Mouse (Mus musculus): ENCODE data around the gene Vmn1r118.
"Not testable (repeated sequence)": the region's sequence is repeated elsewhere in the genome, so short reads cannot be mapped to it uniquely, and the experiment has no call there.

The Vmn1r118 gene

GRCm38 (mm10) chr7:20912247-20912646 lies at the start of gene Vmn1r118:
Gene Vmn1r118, minus strand, starts transcription at chr7:20912347.
- not testable (repeated sequence) for DNase-seq

- not testable (repeated sequence) for DNase-seq
These were observed 28.1 kb downstream of the Vmn1r118 start, which contains the start of gene Vmn1r117 for GRCm38 (mm10) chr7:20884021-20884420. Gene Vmn1r117, minus strand, starts transcription at chr7:20884121.

GRCm38 (mm10) chr7:20871956-20872355 lies 40.2 kb downstream of the Vmn1r118 start, which contains the start of gene Vmn1r116:
Gene Vmn1r116, plus strand, starts transcription at chr7:20872256.
- DNase-seq: not testable (repeated sequence)

Data from thymus, adult 18-20 months (tissue).